Mouse (Mus musculus) fibroblast of lung, adult 2 months (primary cell): ENCODE data around the gene Rhox3h.
"Not testable (repeated sequence)": the region's sequence is repeated elsewhere in the genome, so short reads cannot be mapped to it uniquely, and the experiment has no call there.

Source experiments
- DNase-seq: peaks from one replicate; pipeline ENCODE4 v3.0.0-alpha.2; 2011; ENCODE audit warnings: low read depth

The Rhox3h gene

DNA sequence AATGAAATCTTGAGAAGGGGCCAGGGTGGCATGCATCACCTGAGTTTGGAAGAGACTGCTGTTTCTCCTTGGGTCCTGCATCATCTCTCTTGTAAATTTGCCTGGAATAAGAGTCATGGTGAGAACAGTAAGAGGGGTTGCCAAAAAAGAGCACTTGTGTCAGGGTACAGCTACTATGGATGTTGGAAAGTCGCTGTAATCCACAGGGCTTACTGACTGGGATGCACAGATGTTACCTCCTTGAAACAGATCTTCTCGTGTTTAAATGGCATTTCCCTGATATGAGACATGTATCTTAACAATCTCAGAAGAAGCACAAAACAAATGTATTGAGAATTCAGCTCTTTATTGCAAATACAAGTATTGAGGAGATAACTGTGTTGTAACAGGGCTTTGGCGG, at the start of gene Rhox3h:
TSS of gene Rhox3h (minus strand) at position 101 of the 400 bp plus-strand sequence.
- DNase-seq: not testable (repeated sequence)

DNA sequence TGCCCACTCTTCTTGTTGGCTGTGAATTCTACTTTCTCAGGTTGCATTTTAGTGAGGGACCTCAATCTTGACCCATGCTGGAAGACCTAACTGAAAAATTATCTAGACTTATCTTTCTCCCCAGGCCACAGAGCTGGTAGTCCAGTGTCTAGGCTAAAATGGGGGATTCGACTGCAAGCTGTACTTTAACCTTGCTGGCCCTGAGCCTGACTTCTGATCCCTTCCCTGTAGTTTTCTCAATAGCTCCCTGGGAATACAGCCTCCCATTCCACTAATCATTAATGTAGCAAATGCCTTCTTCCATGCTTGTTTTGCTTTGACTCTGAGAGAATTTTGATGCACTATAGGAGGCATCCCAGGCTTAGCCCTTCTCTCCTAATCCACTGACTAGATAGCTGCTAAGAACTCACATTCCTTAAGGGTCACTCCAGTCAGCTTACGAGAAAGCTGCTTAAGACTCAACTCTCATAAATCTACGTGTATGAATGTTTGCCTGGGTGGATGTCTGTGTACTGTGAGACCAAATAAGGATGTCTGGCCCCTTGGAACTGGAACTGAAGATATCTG, 33.3 kb upstream of the Rhox3h start:
- DNase-seq: no peak

DNA sequence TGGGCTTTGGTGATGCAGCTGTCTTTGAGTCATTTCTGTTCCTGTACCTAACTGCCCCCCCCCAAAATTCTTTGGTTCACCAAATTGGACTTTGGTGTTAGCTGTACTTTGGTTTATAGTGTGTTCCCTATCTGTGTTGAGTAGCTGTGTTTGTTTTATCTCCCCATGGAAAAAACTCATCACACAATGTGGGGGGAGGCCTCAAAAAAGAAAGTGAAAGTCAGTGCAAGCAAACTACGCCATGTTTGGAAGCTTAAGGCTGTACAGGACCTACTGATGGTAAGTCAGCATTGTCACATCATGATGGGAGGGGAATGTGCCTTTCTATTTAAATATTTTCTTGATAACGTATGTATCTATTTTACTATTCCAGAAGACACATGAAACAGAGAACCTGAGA, 23.7 kb upstream of the Rhox3h start:
- no peak for DNase-seq

GRCm38 (mm10) chrX:37683031-37683715, 14.6 kb upstream of the Rhox3h start:
- no peak for DNase-seq

- not testable (repeated sequence) for DNase-seq
Observed at GRCm38 (mm10) chrX:37673177-37673576, 4.6 kb upstream of the Rhox3h start, which contains the start of gene Rhox2h. TSS of gene Rhox2h (minus strand) at chrX:37673277.

DNA sequence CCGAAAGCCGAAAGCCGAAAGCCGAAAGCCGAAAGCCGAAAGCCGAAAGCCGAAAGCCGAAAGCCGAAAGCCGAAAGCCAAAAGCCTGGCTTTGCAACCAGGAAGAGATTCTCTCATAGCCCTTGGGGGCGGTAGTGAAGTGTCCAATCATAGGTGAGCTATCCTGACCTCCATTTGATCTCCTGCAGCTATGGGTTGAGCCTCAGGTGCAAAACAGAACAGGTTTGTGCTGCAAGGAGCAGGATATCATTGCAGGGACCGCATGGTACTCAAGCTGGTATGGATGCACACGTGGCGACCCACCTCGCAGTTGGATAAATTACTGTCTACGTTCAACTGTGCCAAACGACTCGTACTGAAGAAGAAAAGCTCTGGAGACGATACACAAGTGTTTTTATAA, 17.3 kb downstream of the Rhox3h start, which contains the start of gene Rhox4g:
TSS of gene Rhox4g (minus strand) at position 101 of the 400 bp plus-strand sequence.
- DNase-seq: not testable (repeated sequence)

GRCm38 (mm10) chrX:37643370-37643769, 25.2 kb downstream of the Rhox3h start, which contains the start of gene Rhox2g:
TSS of gene Rhox2g (minus strand) at chrX:37643470.
- not testable (repeated sequence) for DNase-seq

GRCm38 (mm10) chrX:37628512-37628911, 40.1 kb downstream of the Rhox3h start, which contains the start of gene Rhox3g:
TSS of gene Rhox3g (minus strand) at chrX:37628612.
- DNase-seq: not testable (repeated sequence)
